Mouse (Mus musculus): ENCODE measurements around the gene H2afv.
"Not testable (repeated sequence)": the region's sequence is repeated elsewhere in the genome, so short reads cannot be mapped to it uniquely, and the experiment has no call there.

Gene H2afv

DNA sequence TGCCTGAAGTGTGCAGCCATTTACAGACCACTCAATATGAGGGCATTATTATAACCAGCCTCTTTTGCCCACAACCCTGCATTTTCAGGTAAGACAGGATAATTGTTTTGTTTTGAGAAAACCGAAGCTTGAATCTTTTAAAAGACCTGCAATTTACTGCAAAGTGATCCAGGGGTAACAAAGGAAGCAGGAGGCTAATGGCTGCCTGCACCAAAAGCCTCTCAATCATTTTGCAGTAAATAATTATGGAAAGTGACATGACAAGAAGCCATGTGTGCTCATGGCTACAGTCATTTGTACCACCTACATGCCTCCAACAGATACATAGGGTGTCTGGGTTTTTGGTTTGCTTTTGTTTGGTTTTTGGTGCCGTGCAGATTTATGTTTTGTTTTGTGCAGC is 26.8 kb upstream of the H2afv start:
- DNase-seq (ENCODE audit: low spot score in 2 of 2): no peak

DNA sequence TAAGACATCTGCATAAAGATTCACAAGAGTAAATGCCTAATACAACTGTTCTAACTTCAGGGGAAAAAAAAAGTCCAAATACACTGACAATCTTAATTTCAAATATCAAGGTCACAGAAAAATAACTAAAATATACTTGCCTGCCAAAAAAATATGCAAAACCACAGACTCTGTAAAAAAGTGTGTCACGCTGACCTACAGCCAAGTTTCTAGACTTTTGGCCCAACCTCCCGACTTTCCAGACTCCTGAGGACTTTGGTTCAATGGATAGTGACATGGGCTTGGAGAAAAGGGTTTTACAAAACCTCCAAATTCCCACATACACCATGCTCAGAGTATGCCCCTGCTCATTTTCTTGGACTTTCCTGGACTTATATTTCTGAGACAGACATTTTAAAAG is 24.3 kb upstream of the H2afv start:
- no peak for DNase-seq (ENCODE audit: low spot score in 2 of 2)

DNA sequence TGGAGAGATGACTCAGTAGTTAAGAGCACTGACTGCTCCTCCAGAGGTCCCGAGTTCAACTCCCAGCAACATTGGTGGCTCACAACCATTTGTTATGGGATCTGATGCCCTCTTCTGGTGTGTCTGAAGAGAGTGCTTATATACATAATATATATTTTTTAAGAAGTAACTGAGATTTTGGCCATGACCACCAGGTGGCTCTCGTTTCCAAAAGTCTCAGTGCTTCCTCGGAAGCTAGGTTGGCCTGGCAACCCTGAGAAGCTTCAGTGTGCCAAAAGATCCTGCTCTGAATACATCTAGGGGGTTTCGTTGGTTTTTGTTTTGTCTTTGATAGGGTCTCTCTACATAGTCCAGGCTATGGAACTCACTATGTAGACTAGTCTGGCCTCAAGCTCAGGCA is 20.9 kb upstream of the H2afv start:
- DNase-seq (ENCODE audit: low spot score in 2 of 2): peak; percentile 68 to 84

DNA sequence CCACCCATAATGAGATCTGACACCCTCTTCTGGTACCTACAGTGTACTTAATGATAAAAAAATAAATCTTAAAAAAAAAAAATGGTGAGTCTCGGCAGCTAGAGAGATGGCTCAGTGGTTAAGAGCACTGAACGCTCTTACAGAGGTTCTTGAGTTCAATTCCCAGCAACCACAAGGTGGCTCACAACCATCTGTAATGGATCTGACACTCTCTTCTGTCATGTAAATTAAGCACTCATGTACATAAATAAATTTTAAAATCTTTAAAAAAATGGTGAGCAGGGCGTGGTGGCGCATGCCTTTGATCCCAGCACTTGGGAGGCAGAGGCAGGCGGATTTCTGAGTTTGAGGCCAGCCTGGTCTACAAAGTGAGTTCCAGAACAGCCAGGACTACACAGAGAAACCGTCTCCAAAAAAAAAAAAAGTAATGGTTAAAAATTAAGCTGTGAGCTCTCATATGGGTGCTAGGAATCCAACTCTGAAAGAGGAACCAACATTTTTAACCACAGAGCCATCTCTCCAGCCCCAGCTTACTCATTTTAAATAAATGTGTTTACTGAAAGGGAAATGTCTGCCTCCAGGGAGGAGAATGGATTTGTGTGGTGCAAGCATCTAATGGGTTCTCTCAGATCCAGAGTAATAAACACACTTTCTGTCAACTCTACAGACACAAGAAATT is 19.1 kb upstream of the H2afv start:
- no peak for DNase-seq (ENCODE audit: low spot score in 2 of 2)

DNA sequence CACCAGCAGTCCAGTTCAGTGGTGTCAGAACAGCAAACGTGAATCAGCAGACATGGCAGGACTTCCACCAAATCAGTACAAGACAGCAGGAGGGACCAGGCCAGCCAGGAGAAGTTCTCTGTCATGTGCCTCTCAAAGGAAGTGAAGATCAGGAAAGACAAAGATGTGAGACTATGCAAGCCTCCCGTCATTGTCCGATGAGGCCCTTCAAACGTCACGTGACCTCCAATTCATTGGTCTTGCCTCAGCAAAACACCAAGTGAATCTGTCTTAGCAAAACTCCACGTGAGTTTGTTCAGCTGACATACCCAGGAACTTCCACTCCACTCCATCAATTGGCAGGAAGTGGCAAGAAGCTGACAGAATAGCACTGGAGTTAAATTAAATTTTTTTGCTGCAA is 11.8 kb upstream of the H2afv start:
- no peak for DNase-seq (ENCODE audit: low spot score in 2 of 2)

DNA sequence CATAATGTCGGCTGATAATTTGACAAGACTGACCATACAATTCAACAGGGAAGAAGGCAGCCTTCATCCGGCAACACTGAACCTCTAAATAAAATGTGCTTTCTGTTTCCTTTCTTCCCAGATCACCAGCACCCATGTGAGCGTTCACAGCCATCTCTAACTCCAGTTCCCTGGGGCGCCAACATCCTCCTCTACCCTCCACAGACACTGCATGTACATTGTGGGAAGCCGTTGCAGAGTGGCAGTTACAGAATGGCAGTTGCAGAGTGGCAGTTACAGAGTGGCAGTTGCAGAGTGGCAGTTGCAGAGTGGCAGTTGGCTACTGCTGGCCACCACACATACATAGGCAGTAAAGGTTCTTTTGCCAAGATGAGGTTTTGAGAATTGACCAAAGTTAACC is 3.9 kb upstream of the H2afv start:
- not testable (repeated sequence) for DNase-seq (ENCODE audit: low spot score in 2 of 2)

DNA sequence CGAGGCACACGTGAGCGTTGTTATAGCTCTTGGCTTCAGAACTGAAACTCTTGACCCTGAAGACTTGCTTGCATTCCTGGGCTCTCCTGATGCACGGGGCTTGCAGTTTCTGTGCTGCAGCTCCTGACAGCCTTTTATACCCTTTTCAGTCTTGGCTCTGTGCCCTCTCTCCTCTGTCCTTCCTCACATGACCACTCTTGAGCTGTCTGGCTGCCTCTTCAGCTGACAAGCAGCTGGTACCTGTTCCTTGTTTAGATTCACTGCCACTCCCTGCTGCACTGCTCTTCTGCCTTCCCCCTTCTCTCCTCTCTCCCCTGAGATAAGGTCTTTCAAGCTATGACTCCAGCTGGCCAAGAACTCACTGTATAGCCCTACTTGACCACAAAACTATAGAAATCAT is 3.2 kb upstream of the H2afv start:
- peak in 1 of 2 experiments; percentile 46 for DNase-seq (ENCODE audit: low spot score in 2 of 2)

DNA sequence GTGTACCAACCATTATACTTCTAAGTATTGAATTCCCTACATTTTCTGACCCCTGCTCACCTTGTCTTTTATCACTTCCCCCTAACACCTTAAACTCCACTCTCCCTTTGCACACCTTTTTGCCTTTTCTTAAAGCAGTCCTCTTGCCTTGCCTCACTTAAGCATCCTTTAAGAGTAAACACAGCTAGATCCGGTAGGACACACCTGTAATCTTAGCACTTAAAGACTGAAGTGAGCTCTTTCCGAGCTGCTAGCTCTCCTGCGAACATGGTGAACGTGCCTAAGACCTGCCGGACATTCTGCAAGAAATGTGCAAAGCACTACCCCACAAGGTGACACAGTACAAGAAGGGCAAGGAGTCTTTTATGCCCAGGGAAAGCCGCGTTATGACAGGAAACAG is 1.7 kb upstream of the H2afv start:
- peak in 1 of 2 experiments; percentile 45 for DNase-seq (ENCODE audit: low spot score in 2 of 2)

DNA sequence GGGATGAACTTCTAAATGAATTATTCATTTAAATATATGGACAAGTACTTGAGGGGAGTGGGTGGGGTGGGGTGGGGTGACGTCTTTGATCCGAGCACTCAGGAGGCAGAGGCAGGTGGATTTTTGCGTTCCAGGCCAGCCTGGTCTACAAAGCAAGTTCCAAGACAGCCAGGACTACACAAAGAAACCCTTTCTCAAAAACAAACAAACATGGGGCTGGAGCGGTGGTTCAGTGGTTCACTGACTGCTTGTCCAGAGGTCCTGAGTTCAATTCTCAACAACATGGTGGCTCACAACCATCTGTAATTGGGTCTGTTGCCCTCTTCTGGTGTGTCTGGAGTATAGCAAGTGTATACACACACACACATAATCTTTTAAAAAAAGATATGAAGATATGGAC is 1.2 kb upstream of the H2afv start:
- DNase-seq (ENCODE audit: low spot score in 2 of 2): peak in 1 of 2 experiments; percentile 58

DNA sequence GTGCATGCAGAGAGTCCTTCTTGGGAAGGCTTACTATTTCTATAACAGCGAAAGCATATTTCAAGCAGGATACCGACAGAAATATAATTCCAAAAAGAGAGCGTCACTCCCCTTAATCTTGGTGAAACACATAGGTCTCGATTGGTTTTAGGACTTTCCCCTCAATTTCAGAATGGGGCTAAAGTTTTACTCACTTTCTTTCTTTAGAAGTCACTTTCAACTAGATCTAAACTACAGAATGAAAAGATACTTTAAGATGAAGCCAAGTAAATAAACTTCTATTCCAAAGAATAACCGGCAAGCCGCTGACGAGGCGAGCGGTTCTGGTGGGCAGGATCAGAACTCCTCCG is 541 bp downstream of the H2afv start:
- no peak for DNase-seq (ENCODE audit: low spot score in 2 of 2)

DNA sequence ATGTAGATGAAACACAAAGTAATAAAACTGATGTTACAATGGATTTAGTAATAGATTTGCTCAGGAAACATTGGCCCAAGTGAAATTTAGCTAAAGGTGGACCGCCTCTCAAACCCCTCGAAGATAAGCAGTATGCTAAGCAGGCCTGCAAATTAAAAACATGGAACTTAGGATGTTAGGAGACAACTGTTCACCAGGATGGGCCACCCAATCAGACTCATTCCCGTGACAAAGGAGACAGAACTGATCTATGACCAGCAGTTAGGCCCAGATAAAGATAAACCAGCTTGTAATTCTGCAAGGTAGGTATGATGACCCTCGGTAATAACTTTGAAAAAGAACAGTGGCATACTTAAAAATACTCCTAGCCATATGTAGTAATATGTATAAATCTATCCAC is 1.1 kb downstream of the H2afv start:
- DNase-seq (ENCODE audit: low spot score in 2 of 2): peak in 1 of 2 experiments; percentile 46

DNA sequence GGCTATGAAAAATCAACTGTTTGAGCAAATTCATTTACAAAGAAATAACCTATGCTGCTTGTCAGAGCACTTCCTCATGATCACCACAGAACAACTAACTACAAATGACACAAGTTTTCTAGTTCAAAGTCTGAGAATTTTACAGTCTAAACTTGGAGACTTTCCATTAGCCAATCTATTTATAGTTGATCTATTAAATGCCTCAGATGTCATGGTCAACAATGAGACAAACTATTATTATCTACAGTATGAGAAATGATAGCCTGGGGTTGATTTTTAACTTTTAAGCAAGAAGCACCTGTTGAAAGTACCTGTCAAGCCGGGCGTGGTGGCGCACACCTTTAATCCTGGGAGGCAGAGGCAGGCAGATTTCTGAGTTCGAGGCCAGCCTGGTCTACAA is 1.7 kb downstream of the H2afv start:
- peak in 1 of 2 experiments; percentile 51 for DNase-seq (ENCODE audit: low spot score in 2 of 2)

DNA sequence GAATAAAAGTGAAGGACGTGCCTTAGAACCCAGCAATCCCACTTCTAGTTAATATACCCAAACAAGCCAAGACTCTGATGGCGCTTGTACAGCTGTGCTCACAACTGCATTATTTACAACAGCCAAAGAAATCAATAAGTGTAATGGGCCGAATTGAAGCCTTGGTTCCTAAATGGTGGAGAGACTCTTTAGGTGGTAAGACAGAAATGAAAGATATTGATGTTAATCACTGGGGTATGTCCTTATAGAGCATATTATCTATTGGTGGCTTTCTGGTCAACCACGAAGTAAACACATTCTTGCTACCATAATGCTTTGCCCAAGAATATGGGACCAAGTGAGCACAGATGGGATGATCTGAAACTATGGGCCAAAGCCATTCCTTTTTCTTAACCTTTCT is 4.1 kb downstream of the H2afv start:
- no peak for DNase-seq (ENCODE audit: low spot score in 2 of 2)

DNA sequence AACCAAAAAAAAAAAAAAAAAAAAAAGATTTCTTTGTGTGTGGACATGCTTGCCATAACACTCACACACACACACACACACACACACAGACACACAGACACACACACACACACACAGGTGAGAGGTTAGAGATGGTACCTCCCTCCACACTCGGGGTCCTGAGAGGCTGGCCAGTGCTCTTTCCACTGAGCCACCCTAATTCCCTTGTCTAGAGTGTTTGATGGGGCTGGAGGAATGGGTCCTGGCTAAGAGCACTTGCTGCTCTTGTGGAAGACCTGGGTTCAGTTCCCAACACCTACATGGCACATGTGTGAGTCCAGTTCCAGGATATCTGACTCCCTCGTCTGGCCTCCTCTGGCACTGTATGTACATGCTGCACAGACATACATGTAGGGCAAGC is 6.6 kb downstream of the H2afv start:
- DNase-seq (ENCODE audit: low spot score in 2 of 2): peak in 1 of 2 experiments; percentile 51

DNA sequence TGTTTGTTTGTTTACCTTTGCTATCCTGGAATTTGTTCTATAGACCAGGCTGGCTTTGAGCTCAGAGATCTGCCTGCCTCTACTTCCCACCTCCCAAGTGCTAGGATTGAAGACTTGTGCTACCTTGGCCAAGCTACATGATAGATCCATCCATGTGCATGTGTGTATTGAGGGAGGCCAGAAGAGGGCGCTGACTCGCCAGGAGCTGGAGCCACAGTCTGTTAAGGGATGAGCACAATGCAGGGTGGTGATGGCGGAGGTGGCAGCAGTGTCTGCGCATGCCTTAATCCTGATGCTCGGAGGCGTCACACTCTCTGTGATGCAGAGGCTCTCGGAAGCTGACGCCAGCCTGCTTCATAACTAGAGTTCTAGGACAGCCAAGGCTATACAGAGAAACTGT is 7.8 kb downstream of the H2afv start:
- DNase-seq (ENCODE audit: low spot score in 2 of 2): peak; percentile 68 to 85

DNA sequence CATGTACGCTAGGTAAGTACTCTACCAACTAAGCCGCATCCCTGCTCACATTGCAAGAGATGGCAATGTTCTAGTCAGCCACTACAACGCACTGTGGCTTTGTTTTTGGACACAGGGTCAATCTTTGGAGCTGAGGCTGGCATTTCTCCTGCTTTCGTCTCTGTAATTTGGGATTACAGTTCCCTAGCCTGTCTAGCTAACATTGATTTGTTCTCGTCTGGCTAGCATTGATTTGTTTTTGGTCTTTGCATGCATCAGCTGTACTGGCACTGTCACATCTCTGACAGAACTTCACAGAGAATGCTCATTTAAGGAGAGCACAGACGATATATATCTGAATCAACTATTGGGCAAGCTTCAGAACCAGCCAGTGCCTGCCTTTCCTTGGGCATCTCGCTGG is 14.1 kb downstream of the H2afv start:
- no peak for DNase-seq (ENCODE audit: low spot score in 2 of 2)

DNA sequence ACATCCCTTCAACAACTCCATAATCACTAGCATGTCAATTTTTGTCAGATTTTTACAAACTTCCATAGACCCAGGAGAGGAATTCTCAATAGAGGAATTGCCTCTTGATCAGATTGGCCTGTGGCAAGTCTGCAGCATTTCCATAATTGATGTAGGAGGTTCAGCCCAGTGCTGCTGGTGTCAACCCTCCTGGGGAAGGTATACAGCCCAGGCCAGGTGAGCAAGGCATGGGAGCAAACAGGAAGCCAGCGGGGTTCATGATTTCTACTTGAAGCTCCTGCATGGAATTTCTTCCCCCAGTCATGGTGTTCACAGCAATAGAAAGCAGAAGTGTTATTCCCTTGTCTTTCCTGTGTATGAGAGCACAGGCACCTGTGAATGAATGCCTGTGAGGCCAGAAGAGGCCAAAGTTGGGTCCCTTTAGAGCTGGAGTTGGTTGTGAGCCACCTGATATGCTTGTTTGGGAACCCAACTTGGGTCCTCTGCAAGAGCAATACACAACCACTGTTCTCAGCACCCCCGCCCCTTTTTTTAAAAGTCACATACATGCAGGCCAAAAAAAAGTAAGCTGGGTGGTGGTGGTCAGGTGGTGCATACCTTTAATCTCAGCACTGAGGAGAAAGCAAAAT is 23.4 kb downstream of the H2afv start:
- no peak for DNase-seq (ENCODE audit: low spot score in 2 of 2)

DNA sequence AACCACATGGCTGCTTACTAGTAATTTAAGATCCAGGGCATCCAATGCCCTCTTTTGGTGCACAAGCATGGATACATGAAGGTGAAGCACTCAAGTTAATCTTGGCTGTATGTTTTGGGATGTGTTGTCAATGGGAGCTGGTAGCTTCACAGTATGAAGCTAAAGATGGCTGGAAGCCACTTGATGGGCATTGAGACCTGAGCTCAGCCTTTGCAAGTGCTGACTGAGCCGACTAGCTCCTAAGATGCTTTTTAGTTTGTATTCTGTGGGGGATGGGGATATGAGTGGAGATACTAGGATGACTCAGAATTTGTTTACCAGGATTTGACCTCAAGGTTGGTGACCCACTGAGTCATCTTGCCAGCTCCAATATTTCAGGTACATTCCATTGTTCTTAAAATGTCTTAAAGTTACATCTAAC is 23.9 kb downstream of the H2afv start:
- DNase-seq (ENCODE audit: low spot score in 2 of 2): no peak

DNA sequence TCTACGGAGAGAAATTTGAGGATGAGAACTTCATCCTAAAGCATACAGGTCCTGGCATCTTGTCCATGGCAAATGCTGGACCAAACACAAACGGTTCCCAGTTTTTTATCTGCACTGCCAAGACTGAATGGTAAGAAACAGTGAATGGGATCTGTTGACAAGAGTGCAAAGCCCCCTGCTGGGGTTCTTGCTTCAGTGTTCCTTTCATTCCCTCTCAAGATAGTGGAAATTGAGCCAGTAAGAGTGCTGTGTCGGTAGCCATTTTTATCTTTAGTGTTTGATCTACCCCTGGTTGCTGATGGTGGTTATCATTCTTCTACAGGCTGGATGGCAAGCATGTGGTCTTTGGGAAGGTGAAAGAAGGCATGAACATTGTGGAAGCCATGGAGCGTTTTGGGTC is 25.1 kb downstream of the H2afv start:
- not testable (repeated sequence) for DNase-seq (ENCODE audit: low spot score in 2 of 2)

DNA sequence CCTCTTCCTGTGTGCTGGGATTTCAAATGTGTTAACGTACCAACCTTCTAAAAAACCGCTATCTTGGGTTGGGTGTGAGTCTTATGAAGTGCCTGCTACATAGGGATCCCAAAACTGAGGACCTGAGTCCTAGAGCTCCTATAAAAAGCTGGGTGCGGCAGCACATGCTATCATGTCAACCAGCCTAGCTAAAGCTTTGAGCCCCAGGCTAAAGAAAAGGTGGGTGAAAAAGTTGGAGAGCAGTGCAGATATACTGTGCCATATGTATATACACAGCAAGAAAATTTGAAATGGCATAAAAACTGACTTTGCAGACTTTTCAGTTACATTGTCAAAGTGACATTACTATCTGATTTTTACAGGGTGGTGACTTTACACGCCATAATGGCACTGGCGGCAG is 25.5 kb downstream of the H2afv start:
- no peak for DNase-seq (ENCODE audit: low spot score in 2 of 2)

DNA sequence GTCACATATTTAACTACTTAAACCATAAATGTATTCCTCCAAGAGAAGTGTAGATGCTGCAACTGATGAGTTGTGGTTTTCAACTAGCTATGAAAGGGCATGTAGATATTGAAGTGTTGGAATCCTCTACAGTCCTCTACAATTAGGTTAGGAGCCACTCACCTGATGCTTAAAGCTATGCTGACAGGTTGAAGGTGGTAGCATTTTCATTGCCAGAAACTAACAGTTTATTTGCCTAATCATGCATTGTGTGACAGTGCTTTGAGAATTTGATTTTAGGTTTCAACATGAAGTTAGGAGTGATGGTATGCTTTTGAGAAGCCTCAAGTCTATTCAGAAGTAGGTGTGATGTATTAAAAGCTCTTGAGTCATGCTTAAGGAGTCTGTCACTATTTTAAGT is 26.8 kb downstream of the H2afv start:
- no peak for DNase-seq (ENCODE audit: low spot score in 2 of 2)

DNA sequence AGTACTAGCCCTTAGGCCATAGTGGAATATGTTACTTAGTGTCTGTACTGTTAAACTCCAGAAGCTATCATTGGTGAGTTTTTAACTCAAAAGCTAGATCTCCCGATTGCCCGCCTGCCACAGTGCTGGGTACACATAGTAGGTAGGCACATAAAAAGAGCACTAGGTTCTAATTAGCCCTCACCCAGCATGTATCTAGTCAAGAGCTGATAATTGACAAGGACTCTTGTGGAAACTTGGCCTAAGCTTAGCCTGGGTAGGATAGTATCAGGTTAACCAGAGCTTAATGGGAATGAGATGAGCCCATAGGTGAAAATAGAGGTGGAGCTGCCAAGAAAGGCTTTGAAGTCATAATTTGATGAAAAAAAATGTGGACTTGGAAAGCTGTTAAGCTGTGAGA is 27.2 kb downstream of the H2afv start:
- DNase-seq (ENCODE audit: low spot score in 2 of 2): no peak

DNA sequence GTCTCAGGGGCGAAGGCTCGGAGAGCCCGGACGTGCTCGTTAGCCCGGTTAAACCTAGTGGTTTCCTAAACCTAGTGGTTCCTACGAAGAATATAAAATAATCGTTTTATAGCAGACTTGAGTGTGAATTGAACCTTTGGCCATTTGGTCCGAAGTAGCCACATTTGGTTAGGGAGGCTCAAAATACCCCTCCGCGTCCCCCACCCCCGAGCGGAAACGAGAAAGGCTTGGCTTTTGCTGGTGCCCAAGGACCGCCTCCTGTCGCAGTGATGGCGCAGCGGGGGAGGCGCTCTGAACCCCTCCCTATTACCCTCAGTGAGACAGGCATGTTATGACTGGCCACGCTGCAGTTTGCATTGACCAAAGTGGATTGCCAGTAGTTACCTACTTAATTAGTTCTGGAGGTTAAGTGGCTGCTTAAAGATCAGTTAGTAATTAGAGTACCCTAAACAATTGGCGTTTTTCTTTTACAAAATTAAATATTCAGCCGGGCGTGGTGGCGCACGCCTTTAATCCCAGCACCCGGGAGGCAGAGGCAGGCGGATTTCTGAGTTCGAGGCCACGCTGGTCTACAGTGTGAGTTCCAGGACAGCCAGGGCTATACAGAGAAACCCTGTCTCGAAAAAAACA is 27.7 kb downstream of the H2afv start:
- DNase-seq (ENCODE audit: low spot score in 2 of 2): peak; percentile 80 to 90
